Mouse (Mus musculus) forebrain, postnatal 0 days (tissue): ENCODE data around the gene Zfp933. TPM values are rescaled to one million over a fixed set of nuclear protein-coding genes. Genes with fewer than 3 reads are reported as not detected.
"Not testable (repeated sequence)": the region's sequence is repeated elsewhere in the genome, so short reads cannot be mapped to it uniquely, and the experiment has no call there.

Experiments used
- ATAC-seq: fragments of 200-750 bp; cut with Nextera tagmentation; 2 replicates; pipeline ENCODE4 v1.8.0; 2017; ENCODE audit warnings: mild to moderate bottlenecking, moderate library complexity
- DNase-seq: peaks from one replicate; pipeline ENCODE4 v3.0.0-alpha.2; 2015
- H3K27ac ChIP-seq: fragments of 300-500 bp; sonication (generic); 2 replicates; pipeline ENCODE4 v1.5.1; 2014; ENCODE audit warnings: low read depth, mild to moderate bottlenecking, antibody characterized with exemption, low read length, moderate library complexity, mixed read lengths
- H3K27me3 ChIP-seq: fragments of 300-500 bp; sonication (generic); 2 replicates; pipeline ENCODE4 v1.6.1; 2014; ENCODE audit warnings: mild to moderate bottlenecking, low read length, mixed read lengths; ENCODE audit not compliant: insufficient read depth
- H3K36me3 ChIP-seq: fragments of 300-500 bp; sonication (generic); 2 replicates; pipeline ENCODE4 v1.6.1; 2014; ENCODE audit warnings: mild to moderate bottlenecking, moderate library complexity; ENCODE audit not compliant: insufficient read depth
- H3K4me1 ChIP-seq: fragments of 300-500 bp; sonication (generic); 2 replicates; pipeline ENCODE4 v1.6.1; 2014; ENCODE audit warnings: antibody characterized with exemption; ENCODE audit not compliant: insufficient read depth
- H3K4me2 ChIP-seq: fragments of 300-500 bp; sonication (generic); 2 replicates; pipeline ENCODE4 v1.6.1; 2014; ENCODE audit warnings: low read depth, mild to moderate bottlenecking, moderate library complexity
- H3K4me3 ChIP-seq: fragments of 300-500 bp; sonication (generic); 2 replicates; pipeline ENCODE4 v1.5.1; 2014; ENCODE audit warnings: low read depth, low read length, mixed read lengths
- H3K9ac ChIP-seq: fragments of 300-500 bp; sonication (generic); 2 replicates; pipeline ENCODE4 v1.6.1; 2014; ENCODE audit warnings: mild to moderate bottlenecking
- H3K9me3 ChIP-seq: fragments of 300-500 bp; sonication (generic); 2 replicates; pipeline ENCODE4 v1.6.1; 2016; ENCODE audit warnings: low read length
- CTCF ChIP-seq: sonication (generic); IDR thresholded peaks from 2 replicates; pipeline ENCODE4 v1.5.1; 2016; ENCODE audit warnings: antibody characterized with exemption, control low read depth, low read depth
- WGBS: fragments of 180-500 bp; shearing (Covaris S2); extraction: QIAGEN DNeasy Blood & Tissue Kit; methylation state at CpG from one replicate; pipeline ENCODE4 v1.1.7; 2014; 5-methylcytosine and 5-hydroxymethylcytosine counted together
- polyA plus RNA-seq: library from polyadenylated mRNA; unstranded; fragments of >200 nt; fragmentation: Nextera tagmentation; extraction: Ambion mirVana; gene quantifications from 2 replicates; pipeline ENCODE4 v1.2.1, GENCODE M21; 2015
- total RNA-seq: library from RNA; depleted of rRNA; stranded (reverse); fragments of >200 nt; gene quantifications from 2 replicates; pipeline ENCODE4 v1.2.3, GENCODE M21; 2014

Gene Zfp933
- total and polyA plus RNA-seq, 2 experiments from 2014 or later, result 4.6 to 16.5 TPM

- WGBS, result 93% methylated on average over 4 of the region's 4 CpGs
- no peak overlapping the region for H3K4me3 ChIP-seq
These were observed 27.8 kb upstream of the Zfp933 start for GRCm38 (mm10) chr4:147875852-147876575.

DNA sequence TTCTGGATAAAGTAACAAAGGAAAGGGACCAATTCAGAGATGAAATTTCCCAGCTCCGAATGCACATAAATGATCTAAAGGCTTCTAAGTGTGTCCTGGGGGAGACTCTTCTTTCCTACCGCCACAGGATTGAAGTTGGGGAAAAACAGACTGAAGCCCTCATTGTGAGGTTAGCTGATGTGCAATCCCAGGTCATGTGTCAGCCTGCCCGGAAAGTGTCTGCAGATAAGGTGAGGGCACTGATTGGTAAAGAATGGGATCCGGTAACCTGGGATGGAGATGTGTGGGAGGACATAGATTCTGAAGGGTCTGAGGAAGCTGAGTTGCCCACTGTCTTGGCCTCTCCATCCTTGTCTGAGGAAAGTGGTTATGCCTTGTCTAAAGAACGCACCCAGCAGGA, 21.1 kb upstream of the Zfp933 start:
- H3K4me1 ChIP-seq, result peaks cover 11% of the 10 kb centered on the region
- TF ChIP-seq CTCF, result no peak
- H3K27me3 ChIP-seq, result no peaks in the 10 kb centered on the region
- H3K4me3 ChIP-seq, result peak overlapping the region; percentile 74
- H3K9me3 ChIP-seq, result no peaks in the 10 kb centered on the region
- ATAC-seq, result no peak
- peak overlapping the region; percentile 80 for H3K4me2 ChIP-seq
- peaks cover 30% of the 10 kb centered on the region for H3K36me3 ChIP-seq
- H3K27ac ChIP-seq, result no peak overlapping the region
- H3K9ac ChIP-seq, result peak overlapping the region; percentile 49
- 21% methylated on average over 5 of the region's 5 CpGs for WGBS
- no peak for DNase-seq

More at GRCm38 (mm10) chr4:147875852-147876575, 27.8 kb upstream of the Zfp933 start:
- no peak overlapping the region for H3K9ac ChIP-seq
- H3K9me3 ChIP-seq, result no peaks in the 10 kb centered on the region
- no peak overlapping the region for H3K27ac ChIP-seq
- no peak overlapping the region for H3K4me2 ChIP-seq
- no peak for TF ChIP-seq CTCF
- DNase-seq (no peak), ATAC-seq (no peak)
- H3K4me1 ChIP-seq, result no peaks in the 10 kb centered on the region
- peaks cover 80% of the 10 kb centered on the region for H3K36me3 ChIP-seq
- H3K27me3 ChIP-seq, result no peaks in the 10 kb centered on the region

GRCm38 (mm10) chr4:147868450-147869031, 20.4 kb upstream of the Zfp933 start, which contains the start of the genes Miip and Fv1:
Gene Miip, minus strand, starts transcription at chr4:147868816.
Gene Fv1, plus strand, starts transcription at chr4:147868979.
- TF ChIP-seq CTCF, result no peak
- peak within 1 kb of the TSS; percentile 63 for H3K9ac ChIP-seq
- peak within 1 kb of the TSS; percentile 74 for H3K4me3 ChIP-seq
- no peaks in the 10 kb centered on the region for H3K27me3 ChIP-seq
- DNase-seq (peak; percentile 95), ATAC-seq (peak; percentile 97)
- peaks cover 11% of the 10 kb centered on the region for H3K4me1 ChIP-seq
- peaks cover 23% of the 10 kb centered on the region for H3K36me3 ChIP-seq
- H3K27ac ChIP-seq, result peak within 1 kb of the TSS; percentile 77
- under 1% methylated on average over 30 of the region's 30 CpGs for WGBS
- H3K4me2 ChIP-seq, result peak within 1 kb of the TSS; percentile 80
- no peaks in the 10 kb centered on the region for H3K9me3 ChIP-seq

GRCm38 (mm10) chr4:147867563-147868449, 19.6 kb upstream of the Zfp933 start:
- Histone ChIP-seq H3K27me3 (no peaks in the 10 kb centered on the region), H3K36me3 (peaks cover 16% of the 10 kb centered on the region), H3K9ac (peak overlapping the region; percentile 63), H3K4me1 (peaks cover 11% of the 10 kb centered on the region), H3K9me3 (no peaks in the 10 kb centered on the region), H3K4me2 (peak overlapping the region; percentile 80), H3K4me3 (peak overlapping the region; percentile 74), H3K27ac (peak overlapping the region; percentile 77)
- DNase-seq (no peak), ATAC-seq (peak; percentile 56)
- TF ChIP-seq CTCF, result no peak; the same call in 1 of the 2 replicates
- 10% methylated on average over 22 of the region's 22 CpGs for WGBS

DNA sequence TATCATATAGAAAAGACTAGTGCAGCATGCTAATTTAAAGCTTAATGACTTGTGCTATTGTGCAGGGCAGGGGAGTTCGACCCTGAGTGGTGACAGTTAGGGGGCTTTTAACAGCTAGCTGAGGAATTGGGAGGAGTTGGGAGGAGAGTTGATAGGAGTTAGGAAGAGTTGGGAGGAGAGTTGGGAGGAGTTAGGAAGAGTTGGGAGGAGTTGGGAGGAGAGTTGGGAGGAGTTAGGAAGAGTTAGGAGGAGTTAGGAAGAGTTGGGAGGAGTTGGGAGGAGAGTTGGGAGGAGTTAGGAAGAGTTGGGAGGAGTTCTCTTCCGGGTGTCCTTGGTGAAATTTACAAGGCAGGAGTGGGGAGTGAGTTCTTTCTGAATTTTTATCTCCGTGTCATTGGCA, 18.6 kb upstream of the Zfp933 start:
- Histone ChIP-seq H3K36me3 (peaks cover 19% of the 10 kb centered on the region), H3K4me1 (peaks cover 11% of the 10 kb centered on the region)
- not testable (repeated sequence) for DNase-seq, H3K27ac ChIP-seq, H3K4me3 ChIP-seq, H3K9me3 ChIP-seq, H3K4me2 ChIP-seq, ATAC-seq, H3K9ac ChIP-seq, H3K27me3 ChIP-seq
- WGBS, result 50% methylated on average over 3 of the region's 3 CpGs

- no peak overlapping the region for H3K4me2 ChIP-seq
- DNase-seq, result no peak
- H3K9me3 ChIP-seq, result no peaks in the 10 kb centered on the region
- no peak for TF ChIP-seq CTCF
- peaks cover 11% of the 10 kb centered on the region for H3K4me1 ChIP-seq
- no peak overlapping the region for H3K27ac ChIP-seq
- no peaks in the 10 kb centered on the region for H3K27me3 ChIP-seq
- 95% methylated on average over 9 of the region's 9 CpGs for WGBS
- H3K4me3 ChIP-seq, result no peak overlapping the region
- peaks cover 26% of the 10 kb centered on the region for H3K36me3 ChIP-seq
- no peak overlapping the region for H3K9ac ChIP-seq
- no peak for ATAC-seq
These were observed 17.9 kb upstream of the Zfp933 start for GRCm38 (mm10) chr4:147866056-147866455.
